Mouse (Mus musculus): Measurements from ENCODE around the gene Abhd17a. TPM values are rescaled to one million over a fixed set of nuclear protein-coding genes. Genes with fewer than 3 reads are reported as not detected.

Abhd17a gene
- total and polyA plus RNA-seq, 3 experiments: 37.2 to 49.1 (median 48.0) TPM

DNA sequence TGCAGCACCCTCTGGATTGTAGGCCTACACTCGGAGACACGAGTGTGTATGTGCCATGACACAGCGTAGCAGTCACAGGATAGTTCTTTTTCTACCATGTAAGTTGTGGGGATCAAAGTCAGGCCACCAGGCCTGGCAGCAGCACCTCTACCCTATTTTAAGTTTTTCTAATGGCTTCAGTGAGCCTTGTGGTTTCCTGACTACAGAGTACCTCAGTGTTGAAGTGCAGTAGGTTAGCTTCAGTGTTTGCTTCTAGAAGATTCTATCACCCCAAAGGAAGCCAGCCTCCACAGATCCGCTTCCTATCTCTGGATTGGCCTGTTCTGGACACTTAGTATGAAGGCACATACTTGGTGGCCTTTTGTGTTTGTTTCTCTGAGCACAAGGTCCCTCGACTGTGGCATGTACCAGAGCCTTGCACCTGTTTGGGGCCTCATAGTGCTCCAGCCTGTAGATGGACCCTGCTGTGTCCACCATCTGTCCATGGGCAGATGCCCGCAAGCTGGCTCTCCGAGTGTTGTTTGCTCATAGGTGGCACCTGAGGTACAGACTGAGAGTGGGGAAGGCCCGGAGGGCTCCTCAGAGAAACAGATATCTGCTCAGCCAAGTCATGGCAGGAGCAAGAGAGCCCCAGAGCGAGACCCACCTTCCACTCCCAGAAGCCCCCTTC, 20.1 kb upstream of the Abhd17a start:
- no peak for DNase-seq (ENCODE audit: extremely low read depth)
- peaks cover 70 to 90% of the 10 kb centered on the region in 2 experiments for H3K36me3 ChIP-seq (replicated peaks in 1 of 2; ENCODE audit: control insufficient read depth in 1 of 2, insufficient read depth in 1 of 2, low read length in 1 of 2)
- dilution Hi-C loops (cut with MboI; ENCODE audit: extremely low pct_ligation_motif_present, extremely low pct_unique_long_range_greater_than_20kb, low sequenced_read_pairs) (no loop called here), in situ Hi-C loops (cut with MboI; ENCODE audit: low pct_ligation_motif_present, low pct_unique_long_range_greater_than_20kb, low sequenced_read_pairs) (loop anchor here (5.0 kb wide), 1 partner anchor 72 kb away; no protein-coding TSS in a partner anchor)
- no peak overlapping the region for H3K4me3 ChIP-seq (replicated peaks in 1 of 3; ENCODE audit: low read depth in 2 of 3, low read length in 2 of 3, poor library complexity in 1 of 3)
- H3K27me3 ChIP-seq (replicated peaks): no peaks in the 10 kb centered on the region
- H3K79me2 ChIP-seq (replicated peaks; ENCODE audit: control insufficient read depth, extremely low read depth, insufficient read depth, poor library complexity, severe bottlenecking): peaks cover 14% of the 10 kb centered on the region
- TF ChIP-seq ZKSCAN1 (IDR thresholded peaks at IDR 0.05; ENCODE audit: borderline replicate concordance, low read depth, low read length) (no peak), ZC3H11A (IDR thresholded peaks at IDR 0.05; ENCODE audit: low read depth, low read length) (no peak), CHD2 (IDR thresholded peaks at IDR 0.05; ENCODE audit: low read length) (no peak), EP300 (IDR thresholded peaks at IDR 0.05; ENCODE audit: low read length) (no peak), TCF12 (IDR thresholded peaks at IDR 0.05; ENCODE audit: low read depth, low read length) (no peak), ZMIZ1 (IDR thresholded peaks at IDR 0.05; ENCODE audit: low read depth, low read length) (no peak), RAD21 (IDR thresholded peaks at IDR 0.05; ENCODE audit: low read depth, low read length) (no peak)
- H3K4me1 ChIP-seq (ENCODE audit: control insufficient read depth in 1 of 2, insufficient read depth in 2 of 2): peaks cover 15 to 60% of the 10 kb centered on the region in 2 experiments
- H3K9ac ChIP-seq (ENCODE audit: insufficient read depth, low read depth): no peak overlapping the region
- H3K27ac ChIP-seq (ENCODE audit: insufficient read depth, low read depth): peak overlapping the region; percentile 8; the same call in 1 of the 2 replicates
- no peak overlapping the region for H3K4me2 ChIP-seq (ENCODE audit: insufficient read depth, low read depth, poor library complexity, severe bottlenecking)
- H3K9me3 ChIP-seq (replicated peaks; ENCODE audit: low read length): no peaks in the 10 kb centered on the region

DNA sequence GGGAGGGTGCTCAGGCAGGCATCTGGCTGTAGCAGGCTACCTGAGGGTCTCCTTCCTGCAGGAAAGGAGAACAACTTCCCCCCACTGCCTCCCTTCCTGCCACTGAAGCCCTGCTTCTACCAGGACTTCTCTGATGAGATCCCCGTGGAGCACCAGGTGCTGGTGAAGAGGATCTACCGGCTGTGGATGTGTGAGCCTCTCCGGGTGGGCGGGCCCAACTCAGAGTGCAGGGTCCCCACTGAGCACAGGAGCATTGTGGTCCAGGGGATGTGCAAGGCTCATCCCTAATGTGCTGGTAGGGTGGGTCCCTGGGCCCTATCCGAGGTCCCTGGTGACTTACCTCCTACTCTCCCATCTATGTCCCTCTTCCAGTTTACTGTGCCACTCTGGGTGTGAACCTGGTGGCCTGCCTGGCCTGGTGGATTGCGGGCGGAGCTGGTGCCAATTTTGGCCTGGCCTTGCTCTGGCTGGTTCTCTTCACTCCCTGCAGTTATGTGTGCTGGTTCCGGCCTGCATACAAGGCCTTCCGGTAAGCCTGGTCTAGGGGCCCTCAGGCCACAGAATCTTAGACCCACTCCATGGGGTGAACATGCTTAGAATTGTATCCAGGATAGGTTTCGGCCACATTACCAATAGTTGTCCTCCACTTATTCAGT, 19.3 kb upstream of the Abhd17a start:
- Histone ChIP-seq H3K27ac (ENCODE audit: insufficient read depth, low read depth) (no peak overlapping the region), H3K9ac (ENCODE audit: insufficient read depth, low read depth) (no peak overlapping the region), H3K4me1 (ENCODE audit: control insufficient read depth in 1 of 2, insufficient read depth in 2 of 2) (peaks cover 22 to 67% of the 10 kb centered on the region in 2 experiments), H3K79me2 (replicated peaks; ENCODE audit: control insufficient read depth, extremely low read depth, insufficient read depth, poor library complexity, severe bottlenecking) (peaks cover 22% of the 10 kb centered on the region), H3K9me3 (replicated peaks; ENCODE audit: low read length) (no peaks in the 10 kb centered on the region), H3K27me3 (replicated peaks) (no peaks in the 10 kb centered on the region), H3K4me3 (replicated peaks in 1 of 3; ENCODE audit: low read depth in 2 of 3, low read length in 2 of 3, poor library complexity in 1 of 3) (no peak overlapping the region), H3K36me3 (replicated peaks in 1 of 2; ENCODE audit: control insufficient read depth in 1 of 2, insufficient read depth in 1 of 2, low read length in 1 of 2) (peaks cover 65 to 90% of the 10 kb centered on the region in 2 experiments), H3K4me2 (ENCODE audit: insufficient read depth, low read depth, poor library complexity, severe bottlenecking) (no peak overlapping the region)
- no peak for DNase-seq (ENCODE audit: extremely low read depth)
- dilution Hi-C loops (cut with MboI; ENCODE audit: extremely low pct_ligation_motif_present, extremely low pct_unique_long_range_greater_than_20kb, low sequenced_read_pairs) (no loop called here), in situ Hi-C loops (cut with MboI; ENCODE audit: low pct_ligation_motif_present, low pct_unique_long_range_greater_than_20kb, low sequenced_read_pairs) (no loop called here)
- TF ChIP-seq MAFK (IDR thresholded peaks at IDR 0.05; ENCODE audit: insufficient replicate concordance, low read length) (no peak), E2F4 (IDR thresholded peaks at IDR 0.05; ENCODE audit: insufficient replicate concordance, low read depth, low read length) (no peak), ETS1 (conservative IDR thresholded peaks at IDR 0.05; ENCODE audit: low read depth, low read length) (no peak), EP300 (IDR thresholded peaks at IDR 0.05; ENCODE audit: low read length) (no peak), TBP (conservative IDR thresholded peaks at IDR 0.05; ENCODE audit: low read depth, low read length) (no peak), TCF12 (IDR thresholded peaks at IDR 0.05; ENCODE audit: low read depth, low read length) (no peak), UBTF (IDR thresholded peaks at IDR 0.05; ENCODE audit: low read depth, low read length) (no peak), ELF1 (IDR thresholded peaks at IDR 0.05; ENCODE audit: low read depth, low read length) (no peak), RCOR1 (conservative IDR thresholded peaks at IDR 0.05; ENCODE audit: low read depth, low read length) (no peak), IRF4 (IDR thresholded peaks at IDR 0.05; ENCODE audit: low read depth, low read length) (no peak), USF2 (conservative IDR thresholded peaks at IDR 0.05; ENCODE audit: low read depth, low read length) (no peak), JUN (IDR thresholded peaks at IDR 0.05; ENCODE audit: insufficient read depth, low read depth, low read length) (no peak), SIN3A (IDR thresholded peaks at IDR 0.05; ENCODE audit: low read length) (no peak)

Data from CH12.LX (cell line).